Mouse (Mus musculus) testis, adult 2 months (tissue): ENCODE results near the gene Arhgap8. TPM values are rescaled to one million over a fixed set of nuclear protein-coding genes. Genes with fewer than 3 reads are reported as not detected.
"Not testable (repeated sequence)": the region's sequence is repeated elsewhere in the genome, so short reads cannot be mapped to it uniquely, and the experiment has no call there.

Experiments
- H3K27ac ChIP-seq: fragments of 200-500 bp; 2 replicates; pipeline ENCODE4 v1.5.1; 2012; ENCODE audit warnings: low read depth, low read length; ENCODE audit not compliant: control insufficient read depth, insufficient read depth
- H3K27me3 ChIP-seq: fragments of 200-500 bp; 2 replicates; pipeline ENCODE4 v1.6.1; 2012; ENCODE audit warnings: mild to moderate bottlenecking, low read length, moderate library complexity; ENCODE audit not compliant: control insufficient read depth, insufficient read depth
- H3K36me3 ChIP-seq: fragments of 200-500 bp; 2 replicates; pipeline ENCODE4 v1.6.1; 2012; ENCODE audit warnings: mild to moderate bottlenecking, low read length; ENCODE audit not compliant: control insufficient read depth, insufficient read depth
- H3K4me1 ChIP-seq: fragments of 200-500 bp; 2 replicates; pipeline ENCODE4 v1.6.1; 2012; ENCODE audit warnings: low read length; ENCODE audit not compliant: control insufficient read depth, insufficient read depth
- H3K4me3 ChIP-seq: fragments of 200-500 bp; 2 replicates; pipeline ENCODE4 v1.5.1; 2012; ENCODE audit warnings: low read depth, mild to moderate bottlenecking, low read length, moderate library complexity, mixed read lengths; ENCODE audit not compliant: control insufficient read depth
- CTCF ChIP-seq: fragments of 200-500 bp; IDR thresholded peaks from 2 replicates; pipeline ENCODE4 v1.5.1; 2012; ENCODE audit warnings: low read depth, mild to moderate bottlenecking, inconsistent platforms, low read length, moderate library complexity; ENCODE audit not compliant: control insufficient read depth, insufficient read depth, insufficient replicate concordance
- POLR2A ChIP-seq: fragments of 200-500 bp; IDR thresholded peaks from 2 replicates; pipeline ENCODE4 v1.6.1; 2012; ENCODE audit warnings: low read depth, mild to moderate bottlenecking, inconsistent platforms, low read length, moderate library complexity; ENCODE audit not compliant: control insufficient read depth
- polyA plus RNA-seq: library from polyadenylated mRNA; depleted of rRNA; stranded (reverse); fragments of >200 nt; gene quantifications from 2 replicates; pipeline ENCODE4 v1.2.3, GENCODE M21; 2012

Gene Arhgap8
- polyA plus RNA-seq, 1 experiment = 3.1 TPM

- Histone ChIP-seq H3K36me3 (no peaks in the 10 kb centered on the region), H3K27ac (no peak overlapping the region), H3K27me3 (no peaks in the 10 kb centered on the region), H3K4me1 (no peaks in the 10 kb centered on the region), H3K4me3 (no peak overlapping the region)
- peak; percentile 77; the same call in 1 of the 2 replicates for TF ChIP-seq CTCF
- no peak for TF ChIP-seq POLR2A
These were observed 35.1 kb downstream of the Arhgap8 start for GRCm38 (mm10) chr15:84754987-84755386.

GRCm38 (mm10) chr15:84756426-84756825 lies 36.6 kb downstream of the Arhgap8 start:
- Histone ChIP-seq H3K36me3 (no peaks in the 10 kb centered on the region), H3K27me3 (no peaks in the 10 kb centered on the region), H3K4me3 (peak overlapping the region; percentile 59), H3K27ac (no peak overlapping the region), H3K4me1 (no peaks in the 10 kb centered on the region)
- TF ChIP-seq CTCF = 0 out of 2 replicates have a peak, but pooled peaks have one; percentile 9
- no peak for TF ChIP-seq POLR2A

GRCm38 (mm10) chr15:84758493-84758892 lies 38.6 kb downstream of the Arhgap8 start:
- no peak overlapping the region for H3K4me3 ChIP-seq
- no peaks in the 10 kb centered on the region for H3K4me1 ChIP-seq
- H3K27me3 ChIP-seq = no peaks in the 10 kb centered on the region
- TF ChIP-seq POLR2A = no peak
- peak; percentile 99 for TF ChIP-seq CTCF
- H3K27ac ChIP-seq = no peak overlapping the region
- no peaks in the 10 kb centered on the region for H3K36me3 ChIP-seq

DNA sequence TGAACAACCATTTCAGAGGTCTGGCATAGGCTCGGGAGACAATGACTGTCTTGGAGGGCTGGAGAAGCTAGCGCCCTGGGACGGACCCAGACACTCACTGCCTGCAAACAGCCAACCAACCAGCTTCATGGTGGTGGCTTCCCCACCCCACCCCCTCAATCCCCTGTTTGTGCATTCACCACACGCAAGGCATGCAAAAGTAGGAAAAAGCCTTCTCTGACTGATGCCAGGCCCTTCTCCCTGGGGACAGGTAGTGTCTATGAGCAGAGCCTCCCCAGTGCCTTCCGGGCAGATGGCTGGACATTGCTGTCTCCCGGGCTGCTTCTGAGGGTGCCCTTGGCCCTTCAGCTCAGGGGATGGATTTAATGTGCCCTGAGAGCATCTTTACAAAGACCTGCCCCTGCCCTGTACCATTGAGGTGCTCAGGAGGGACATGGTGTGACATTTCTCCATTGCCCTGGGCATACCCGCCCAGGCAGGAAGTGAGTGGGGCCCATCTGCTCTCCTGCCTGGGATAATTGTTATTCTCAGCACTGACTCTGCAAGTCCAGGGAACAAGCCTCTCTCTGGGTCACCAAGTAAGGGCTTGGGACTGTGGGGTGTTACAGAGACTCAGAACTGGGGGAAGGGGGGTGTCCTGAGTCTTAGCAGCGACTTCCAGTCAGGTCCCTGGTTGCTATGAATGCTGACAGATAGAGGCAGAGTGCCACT lies 43.0 kb downstream of the Arhgap8 start:
- no peak overlapping the region for H3K27ac ChIP-seq

GRCm38 (mm10) chr15:84763423-84763812 lies 43.6 kb downstream of the Arhgap8 start:
- TF ChIP-seq POLR2A = no peak
- no peak for TF ChIP-seq CTCF
- Histone ChIP-seq H3K4me1 (no peaks in the 10 kb centered on the region), H3K27me3 (no peaks in the 10 kb centered on the region), H3K4me3 (no peak overlapping the region), H3K27ac (no peak overlapping the region), H3K36me3 (no peaks in the 10 kb centered on the region)

More for the DNA sequence above, 43.0 kb downstream of the Arhgap8 start:
- Histone ChIP-seq H3K36me3 (no peaks in the 10 kb centered on the region), H3K4me1 (no peaks in the 10 kb centered on the region), H3K4me3 (no peak overlapping the region), H3K27me3 (no peaks in the 10 kb centered on the region)
- TF ChIP-seq CTCF (no peak), POLR2A (no peak)

DNA sequence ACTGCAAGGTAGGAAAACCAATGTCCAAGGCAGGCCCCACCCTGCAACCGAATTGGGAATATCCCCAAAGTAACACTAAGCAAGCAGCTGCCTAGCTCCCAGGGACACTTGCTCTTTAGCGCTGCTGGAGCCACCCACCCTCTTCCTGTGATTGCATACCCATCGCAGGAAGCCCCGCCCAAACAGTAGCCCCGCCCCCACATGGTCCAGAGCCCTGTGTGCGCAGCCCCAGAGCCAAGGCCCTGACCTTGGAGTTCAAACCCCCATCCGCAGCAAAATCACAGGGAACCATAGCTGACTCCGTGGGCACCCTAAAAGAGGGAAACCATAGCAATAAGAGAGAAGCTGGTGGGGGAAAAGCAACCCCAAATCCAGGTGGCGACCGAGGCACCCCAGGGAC lies 46.8 kb downstream of the Arhgap8 start:
- H3K4me3 ChIP-seq = no peak overlapping the region

DNA sequence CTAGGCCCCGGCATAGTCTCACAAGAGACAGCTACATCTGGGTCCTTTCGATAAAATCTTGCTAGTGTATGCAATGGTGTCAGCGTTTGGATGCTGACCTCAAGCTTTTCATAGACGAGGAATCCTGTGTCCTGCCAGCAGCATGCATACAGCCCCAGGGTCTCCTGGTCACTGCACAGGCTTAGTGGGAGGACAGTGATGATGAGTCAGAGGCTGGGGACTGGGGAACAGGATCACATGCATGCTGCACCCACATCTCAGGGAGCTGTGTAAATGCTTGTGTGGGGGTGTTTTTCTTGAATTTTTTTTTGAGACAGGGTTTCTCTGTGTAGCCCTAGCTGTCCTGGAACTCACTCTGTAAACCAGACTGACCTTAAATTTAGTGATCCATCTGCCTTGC lies 48.7 kb downstream of the Arhgap8 start:
- not testable (repeated sequence) for H3K36me3 ChIP-seq, H3K27ac ChIP-seq, H3K4me3 ChIP-seq, H3K4me1 ChIP-seq, H3K27me3 ChIP-seq

More for the DNA sequence above, 46.8 kb downstream of the Arhgap8 start:
- H3K4me1 ChIP-seq = no peaks in the 10 kb centered on the region
- H3K36me3 ChIP-seq = no peaks in the 10 kb centered on the region
- no peak overlapping the region for H3K27ac ChIP-seq
- TF ChIP-seq POLR2A (no peak), CTCF (no peak)
- no peaks in the 10 kb centered on the region for H3K27me3 ChIP-seq

DNA sequence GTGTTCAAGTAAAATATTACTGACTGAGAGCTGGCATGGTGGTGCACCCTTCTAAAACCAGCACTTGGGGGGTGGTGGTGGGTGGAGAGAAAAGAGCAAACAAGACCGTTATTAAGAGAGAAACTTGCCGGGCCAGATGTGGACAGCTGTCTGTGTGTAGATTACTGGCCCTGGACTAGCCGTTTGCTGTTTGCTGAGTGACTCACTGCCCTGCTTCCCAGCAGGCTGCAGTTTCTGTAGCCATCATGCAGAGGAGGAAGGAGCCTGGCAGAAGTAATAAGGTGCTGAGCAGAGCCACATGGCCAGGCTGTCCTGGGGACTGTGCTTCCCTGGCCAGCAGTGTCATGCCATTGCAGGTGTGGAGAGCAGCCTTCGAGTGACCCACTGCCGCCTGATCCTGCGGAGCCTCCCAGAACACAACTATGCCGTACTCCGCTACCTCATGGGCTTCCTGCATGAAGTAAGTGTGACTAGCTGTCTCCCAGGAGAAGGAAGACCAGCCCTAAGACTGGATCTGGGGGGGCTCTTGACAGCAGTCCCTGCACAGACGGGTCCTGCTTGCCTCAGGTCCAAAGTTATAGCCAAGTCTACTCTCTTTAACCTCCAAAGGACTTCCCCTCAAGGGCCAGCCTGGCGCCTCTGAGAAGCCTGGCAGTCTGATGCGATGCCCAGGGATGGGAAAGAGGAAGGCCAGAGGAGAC lies 49.9 kb downstream of the Arhgap8 start:
- TF ChIP-seq CTCF = no peak
- TF ChIP-seq POLR2A = no peak
- Histone ChIP-seq H3K27ac (no peak overlapping the region), H3K36me3 (no peaks in the 10 kb centered on the region), H3K4me1 (peaks cover 8% of the 10 kb centered on the region), H3K27me3 (no peaks in the 10 kb centered on the region), H3K4me3 (no peak overlapping the region)
